Mouse (Mus musculus) R1 (cell line): Measurements from ENCODE around the gene Slc35c1.

ENCODE experiments used
- DNase-seq: peaks from one replicate; pipeline ENCODE4 v3.0.0-alpha.2; 2018; ENCODE audit warnings: low read depth, low spot score

The Slc35c1 gene

GRCm38 (mm10) chr2:92459921-92460707, at the start of gene Slc35c1:
TSS of gene Slc35c1 (minus strand) at chr2:92460538.
- DNase-seq = no peak

GRCm38 (mm10) chr2:92505291-92505690, 45.0 kb upstream of the Slc35c1 start:
- DNase-seq = no peak

GRCm38 (mm10) chr2:92503421-92503820, 43.1 kb upstream of the Slc35c1 start:
- DNase-seq = peak; percentile 61

- peak; percentile 89 for DNase-seq
Observed at GRCm38 (mm10) chr2:92499701-92500322, 39.5 kb upstream of the Slc35c1 start.

GRCm38 (mm10) chr2:92497112-92497511, 36.8 kb upstream of the Slc35c1 start:
- no peak for DNase-seq

GRCm38 (mm10) chr2:92496681-92497080, 36.3 kb upstream of the Slc35c1 start:
- no peak for DNase-seq

GRCm38 (mm10) chr2:92494956-92495355, 34.6 kb upstream of the Slc35c1 start:
- DNase-seq = no peak

GRCm38 (mm10) chr2:92494423-92494822, 34.1 kb upstream of the Slc35c1 start:
- no peak for DNase-seq

GRCm38 (mm10) chr2:92493656-92494390, 33.5 kb upstream of the Slc35c1 start:
- DNase-seq = no peak

GRCm38 (mm10) chr2:92491950-92492501, 31.7 kb upstream of the Slc35c1 start:
- DNase-seq = no peak

GRCm38 (mm10) chr2:92490541-92490940, 30.2 kb upstream of the Slc35c1 start:
- DNase-seq = no peak

GRCm38 (mm10) chr2:92487791-92488190, 27.5 kb upstream of the Slc35c1 start:
- no peak for DNase-seq

- no peak for DNase-seq
Observed at GRCm38 (mm10) chr2:92486911-92487310, 26.6 kb upstream of the Slc35c1 start.

GRCm38 (mm10) chr2:92486403-92486802, 26.1 kb upstream of the Slc35c1 start:
- peak; percentile 82 for DNase-seq

GRCm38 (mm10) chr2:92485640-92486295, 25.4 kb upstream of the Slc35c1 start:
- peak; percentile 68 for DNase-seq

- peak; percentile 31 for DNase-seq
Observed at GRCm38 (mm10) chr2:92484256-92485025, 24.1 kb upstream of the Slc35c1 start.

- no peak for DNase-seq
Observed at GRCm38 (mm10) chr2:92483505-92483904, 23.2 kb upstream of the Slc35c1 start.

GRCm38 (mm10) chr2:92482551-92482950, 22.2 kb upstream of the Slc35c1 start:
- DNase-seq = no peak

GRCm38 (mm10) chr2:92478313-92478688, 18.0 kb upstream of the Slc35c1 start:
- no peak for DNase-seq

GRCm38 (mm10) chr2:92477672-92478312, 17.5 kb upstream of the Slc35c1 start:
- peak; percentile 89 for DNase-seq
